Mouse (Mus musculus): ENCODE data around the gene Nos3.
A peak's percentile ranks its signal among the peaks of the same experiment; 100 is the strongest.

DNA sequence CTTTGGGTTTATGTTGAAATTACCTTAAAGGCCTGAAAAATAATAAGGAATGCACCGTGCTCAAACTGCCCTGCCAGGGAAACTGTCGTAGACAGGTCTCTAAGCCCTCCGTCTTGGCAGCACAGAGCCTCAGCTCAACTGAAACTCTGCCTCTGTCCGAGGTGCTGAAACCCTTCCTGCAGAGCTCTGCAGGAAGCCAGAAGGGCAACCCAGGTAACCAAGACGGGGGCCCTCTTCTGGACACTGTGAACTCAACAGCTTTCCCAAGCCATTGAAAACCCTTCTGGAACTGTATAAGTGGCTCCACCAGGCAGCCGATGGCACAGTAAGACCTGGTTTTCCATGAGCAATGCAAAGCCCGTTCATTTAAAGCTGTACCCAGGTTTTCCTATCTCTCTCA is 7.1 kb upstream of the Nos3 start:
- TF ChIP-seq CTCF (IDR thresholded peaks at IDR 0.05; ENCODE audit: low read depth) (peak; percentile 65), EP300 (IDR thresholded peaks at IDR 0.05; ENCODE audit: low read depth) (no peak)

Measured in liver, postnatal 0 days (tissue).